Mouse (Mus musculus): ENCODE measurements around the gene Kifap3. TPM values are rescaled to one million over a fixed set of nuclear protein-coding genes. Genes with fewer than 3 reads are reported as not detected.
"Not testable (repeated sequence)": the region's sequence is repeated elsewhere in the genome, so short reads cannot be mapped to it uniquely, and the experiment has no call there.

The Kifap3 gene
- total and polyA plus RNA-seq, 2 experiments from 2014 or later: 157 to 159 TPM

DNA sequence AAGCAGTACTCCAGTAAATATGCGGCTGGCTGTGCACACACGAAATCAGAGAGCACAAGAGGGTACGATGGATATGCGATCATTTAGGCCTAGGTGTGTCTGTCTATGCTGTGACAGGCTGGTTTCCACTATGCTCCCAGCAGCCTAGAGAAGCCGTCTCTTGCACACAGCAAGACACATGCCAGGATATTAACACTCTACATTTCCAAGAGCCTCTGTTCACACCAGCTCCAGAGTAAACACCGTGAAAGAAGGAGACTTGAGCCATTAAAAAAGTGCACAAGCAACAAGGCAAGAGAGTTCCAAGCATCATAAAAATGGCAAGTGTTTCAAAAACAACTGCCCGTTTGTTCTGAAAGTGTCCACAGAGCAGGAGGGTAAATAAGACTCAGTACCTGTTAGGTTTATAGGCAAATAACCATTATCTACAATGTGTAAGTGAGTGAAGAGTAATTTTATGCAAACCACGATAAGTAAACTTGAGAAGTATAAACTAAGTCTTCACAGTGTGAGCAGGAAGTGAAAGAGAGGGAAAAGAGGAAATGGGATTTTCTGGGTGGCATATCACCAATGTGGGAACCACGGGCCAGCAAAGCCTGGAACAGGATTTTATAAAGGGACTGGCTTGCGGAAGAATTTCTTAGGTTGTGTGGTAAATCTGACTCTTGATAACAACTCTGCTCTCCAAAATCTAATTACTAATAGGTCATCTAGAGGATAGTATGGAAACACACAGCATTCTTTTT, 21.7 kb upstream of the Kifap3 start:
- 89% methylated on average over 10 of the region's 10 CpGs for WGBS
- no peaks in the 10 kb centered on the region for H3K36me3 ChIP-seq (ENCODE audit: insufficient read depth, low read length)
- no peaks in the 10 kb centered on the region for H3K9me3 ChIP-seq (ENCODE audit: low read length)
- TF ChIP-seq CTCF (IDR thresholded peaks at IDR 0.05): no peak
- H3K4me2 ChIP-seq (ENCODE audit: low read depth, low read length, poor library complexity, severe bottlenecking): no peak overlapping the region
- H3K4me1 ChIP-seq (ENCODE audit: insufficient read depth, low read length): no peaks in the 10 kb centered on the region
- no peak for ATAC-seq (ENCODE audit: low FRiP score)
- DNase-seq (ENCODE audit: low spot score): no peak
- H3K27me3 ChIP-seq (ENCODE audit: insufficient read depth, low read length): no peaks in the 10 kb centered on the region
- H3K4me3 ChIP-seq (ENCODE audit: low read depth, low read length): no peak overlapping the region
- H3K27ac ChIP-seq (ENCODE audit: low read depth, low read length): no peak overlapping the region
- H3K9ac ChIP-seq (replicated peaks; ENCODE audit: low read length, poor library complexity, severe bottlenecking): no peak overlapping the region

DNA sequence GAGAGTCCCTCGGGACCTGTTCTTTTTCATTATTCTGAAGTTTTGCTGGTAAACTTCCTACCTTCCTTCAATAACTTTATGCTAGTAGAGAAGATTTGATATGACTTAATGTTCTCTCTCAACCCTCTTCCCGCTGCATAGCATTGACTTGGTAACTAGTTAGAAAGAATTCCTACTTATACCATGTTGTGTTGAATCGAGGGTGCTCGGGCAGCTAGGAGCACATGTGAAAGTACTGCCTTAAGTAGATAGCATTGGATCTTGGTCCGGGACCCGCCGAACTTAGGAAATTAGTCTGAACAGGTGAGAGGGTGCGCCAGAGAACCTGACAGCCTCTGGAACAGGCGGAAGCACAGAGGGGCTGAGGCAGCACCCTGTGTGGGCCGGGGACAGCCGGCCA, 4.2 kb downstream of the Kifap3 start:
- not testable (repeated sequence) for H3K27me3 ChIP-seq (ENCODE audit: insufficient read depth, low read length); H3K4me1 ChIP-seq (ENCODE audit: insufficient read depth, low read length); H3K27ac ChIP-seq (ENCODE audit: low read depth, low read length); H3K4me3 ChIP-seq (ENCODE audit: low read depth, low read length); H3K9ac ChIP-seq (replicated peaks; ENCODE audit: low read length, poor library complexity, severe bottlenecking); ATAC-seq (ENCODE audit: low FRiP score); H3K9me3 ChIP-seq (ENCODE audit: low read length); H3K36me3 ChIP-seq (ENCODE audit: insufficient read depth, low read length); DNase-seq (ENCODE audit: low spot score); H3K4me2 ChIP-seq (ENCODE audit: low read depth, low read length, poor library complexity, severe bottlenecking)
- WGBS: 99% methylated on average over 7 of the region's 11 CpGs

DNA sequence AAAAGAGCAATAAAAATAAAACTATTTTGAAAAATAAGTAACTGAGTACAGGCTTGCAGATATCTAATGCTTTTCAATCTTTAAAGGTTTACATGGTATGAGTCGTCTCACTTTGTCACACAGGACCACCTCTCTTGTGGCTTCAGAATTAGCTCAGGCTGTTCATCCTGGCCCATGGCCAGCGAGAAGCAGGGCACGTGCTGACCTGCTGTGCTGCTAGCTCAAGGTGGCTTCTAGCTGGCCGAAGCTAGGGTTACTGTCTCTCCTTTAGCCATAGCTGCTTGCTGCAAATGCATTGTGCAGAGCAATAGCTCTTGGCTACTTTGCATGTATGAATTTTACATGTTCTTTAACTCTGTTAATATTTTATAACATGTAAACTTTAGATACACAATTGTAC, 42.0 kb downstream of the Kifap3 start:
- ATAC-seq (ENCODE audit: low FRiP score) (no peak; the same call in 1 of the 2 replicates), DNase-seq (ENCODE audit: low spot score) (peak; percentile 36)
- no peaks in the 10 kb centered on the region for H3K9me3 ChIP-seq (ENCODE audit: low read length)
- no peaks in the 10 kb centered on the region for H3K36me3 ChIP-seq (ENCODE audit: insufficient read depth, low read length)
- no peak overlapping the region for H3K4me2 ChIP-seq (ENCODE audit: low read depth, low read length, poor library complexity, severe bottlenecking)
- H3K4me3 ChIP-seq (ENCODE audit: low read depth, low read length): no peak overlapping the region
- WGBS: 80% methylated on average over 4 of the region's 4 CpGs
- TF ChIP-seq CTCF (IDR thresholded peaks at IDR 0.05): no peak
- no peak overlapping the region for H3K27ac ChIP-seq (ENCODE audit: low read depth, low read length)
- H3K9ac ChIP-seq (replicated peaks; ENCODE audit: low read length, poor library complexity, severe bottlenecking): no peak overlapping the region
- no peaks in the 10 kb centered on the region for H3K27me3 ChIP-seq (ENCODE audit: insufficient read depth, low read length)
- H3K4me1 ChIP-seq (ENCODE audit: insufficient read depth, low read length): no peaks in the 10 kb centered on the region

DNA sequence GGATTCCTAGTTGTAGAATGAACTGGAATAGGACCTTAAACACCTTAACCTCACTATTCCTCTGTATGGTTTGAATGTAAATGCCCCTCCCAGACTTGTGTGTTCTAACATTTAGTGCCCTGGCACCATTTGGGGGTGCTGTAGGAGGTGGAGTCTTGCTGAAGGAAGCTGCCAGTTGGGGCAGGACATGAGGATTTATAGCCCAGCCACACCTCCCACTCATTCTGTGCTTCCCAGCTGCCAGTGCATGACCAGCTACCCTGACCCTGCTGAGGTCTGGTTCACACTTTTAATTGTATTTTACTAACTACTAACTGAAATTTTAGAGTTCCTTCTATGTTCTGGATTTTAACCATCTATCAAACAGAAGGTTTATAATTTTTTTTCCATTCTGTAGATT, 50.1 kb downstream of the Kifap3 start:
- ATAC-seq (ENCODE audit: low FRiP score): no peak
- no peak for TF ChIP-seq CTCF (IDR thresholded peaks at IDR 0.05)
- no peak overlapping the region for H3K27ac ChIP-seq (ENCODE audit: low read depth, low read length)

DNA sequence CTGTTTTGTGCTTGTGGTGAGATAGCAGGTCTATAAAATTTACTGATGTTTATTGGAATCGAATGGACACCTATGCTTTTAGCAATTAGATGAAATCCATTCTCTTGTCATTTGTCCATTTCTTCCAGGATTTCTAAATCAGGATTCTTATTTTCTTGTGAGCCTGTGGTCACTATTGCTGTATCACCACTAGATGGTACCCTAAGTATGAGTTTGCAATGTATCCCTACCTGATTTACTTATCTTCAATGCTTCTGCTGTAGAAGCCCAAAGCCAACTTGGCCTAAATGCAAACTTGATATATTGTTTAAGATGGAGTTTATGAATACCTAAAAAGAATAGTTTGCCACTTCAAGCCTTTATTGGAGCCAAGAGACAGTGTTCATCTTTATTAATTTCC, 54.7 kb downstream of the Kifap3 start:
- H3K4me1 ChIP-seq (ENCODE audit: insufficient read depth, low read length): no peaks in the 10 kb centered on the region
- no peak overlapping the region for H3K4me3 ChIP-seq (ENCODE audit: low read depth, low read length)
- 77% methylated on average over 1 of the region's 1 CpGs for WGBS
- H3K4me2 ChIP-seq (ENCODE audit: low read depth, low read length, poor library complexity, severe bottlenecking): no peak overlapping the region
- no peaks in the 10 kb centered on the region for H3K27me3 ChIP-seq (ENCODE audit: insufficient read depth, low read length)
- no peak overlapping the region for H3K9ac ChIP-seq (replicated peaks; ENCODE audit: low read length, poor library complexity, severe bottlenecking)
- ATAC-seq (ENCODE audit: low FRiP score) (no peak), DNase-seq (ENCODE audit: low spot score) (peak; percentile 27)
- H3K27ac ChIP-seq (ENCODE audit: low read depth, low read length): no peak overlapping the region
- H3K9me3 ChIP-seq (ENCODE audit: low read length): no peaks in the 10 kb centered on the region
- peak; percentile 79 for TF ChIP-seq CTCF (IDR thresholded peaks at IDR 0.05)
- H3K36me3 ChIP-seq (ENCODE audit: insufficient read depth, low read length): peaks cover 9% of the 10 kb centered on the region; the same call in 1 of the 2 replicates

More for the DNA sequence above, 50.1 kb downstream of the Kifap3 start:
- DNase-seq (ENCODE audit: low spot score): no peak
- Histone ChIP-seq H3K4me1 (ENCODE audit: insufficient read depth, low read length) (no peaks in the 10 kb centered on the region), H3K9ac (replicated peaks; ENCODE audit: low read length, poor library complexity, severe bottlenecking) (no peak overlapping the region), H3K27me3 (ENCODE audit: insufficient read depth, low read length) (no peaks in the 10 kb centered on the region), H3K4me2 (ENCODE audit: low read depth, low read length, poor library complexity, severe bottlenecking) (no peak overlapping the region), H3K9me3 (ENCODE audit: low read length) (no peaks in the 10 kb centered on the region), H3K4me3 (ENCODE audit: low read depth, low read length) (no peak overlapping the region), H3K36me3 (ENCODE audit: insufficient read depth, low read length) (peaks cover 6% of the 10 kb centered on the region; the same call in 1 of the 2 replicates)

DNA sequence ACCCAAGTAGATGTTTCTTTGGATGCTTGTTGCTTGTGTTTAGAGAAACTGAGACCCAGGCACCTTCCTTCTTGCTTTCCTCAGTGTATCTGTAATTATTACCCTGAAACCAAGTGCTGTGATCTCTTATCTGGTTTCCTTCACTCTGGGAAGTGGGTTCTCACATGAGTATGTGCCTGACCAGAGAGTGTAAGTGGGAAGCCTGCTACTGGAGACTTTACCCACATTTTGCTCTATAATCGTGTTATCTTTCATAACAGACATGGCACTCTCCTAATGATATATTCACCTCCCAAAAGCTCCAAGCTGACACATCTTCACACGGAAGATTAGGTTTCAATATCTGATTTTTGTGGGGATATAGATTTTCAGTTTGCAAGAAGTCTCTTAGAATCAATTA, 55.7 kb downstream of the Kifap3 start:
- DNase-seq (ENCODE audit: low spot score) (no peak), ATAC-seq (ENCODE audit: low FRiP score) (no peak)
- Histone ChIP-seq H3K4me1 (ENCODE audit: insufficient read depth, low read length) (no peaks in the 10 kb centered on the region), H3K36me3 (ENCODE audit: insufficient read depth, low read length) (peaks cover 8% of the 10 kb centered on the region; the same call in 1 of the 2 replicates), H3K4me2 (ENCODE audit: low read depth, low read length, poor library complexity, severe bottlenecking) (no peak overlapping the region), H3K27ac (ENCODE audit: low read depth, low read length) (no peak overlapping the region), H3K27me3 (ENCODE audit: insufficient read depth, low read length) (no peaks in the 10 kb centered on the region), H3K9me3 (ENCODE audit: low read length) (no peaks in the 10 kb centered on the region), H3K4me3 (ENCODE audit: low read depth, low read length) (no peak overlapping the region), H3K9ac (replicated peaks; ENCODE audit: low read length, poor library complexity, severe bottlenecking) (no peak overlapping the region)
- WGBS: 88% methylated on average over 2 of the region's 2 CpGs
- no peak for TF ChIP-seq CTCF (IDR thresholded peaks at IDR 0.05)

DNA sequence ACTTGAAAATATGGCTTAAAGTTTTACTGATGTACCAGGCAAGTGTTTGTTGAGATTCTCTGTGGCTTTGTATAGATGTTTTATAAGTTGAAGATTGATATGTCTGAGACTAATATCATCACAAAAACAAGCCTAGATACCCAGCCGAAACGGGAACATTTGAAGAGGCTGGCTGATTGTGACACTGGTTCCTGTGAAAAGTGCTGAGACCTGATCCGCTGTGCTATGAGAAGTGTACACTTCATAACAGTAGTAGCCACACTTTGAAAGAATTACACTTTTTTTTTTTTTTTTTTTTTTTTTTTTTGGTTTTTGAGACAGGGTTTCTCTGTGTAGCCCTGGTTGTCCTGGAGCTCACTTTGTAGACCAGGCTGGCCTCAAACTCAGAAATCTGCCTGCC, 59.1 kb downstream of the Kifap3 start:
- not testable (repeated sequence) for H3K9me3 ChIP-seq (ENCODE audit: low read length); H3K4me1 ChIP-seq (ENCODE audit: insufficient read depth, low read length); H3K9ac ChIP-seq (replicated peaks; ENCODE audit: low read length, poor library complexity, severe bottlenecking); ATAC-seq (ENCODE audit: low FRiP score); H3K4me2 ChIP-seq (ENCODE audit: low read depth, low read length, poor library complexity, severe bottlenecking); H3K27me3 ChIP-seq (ENCODE audit: insufficient read depth, low read length); H3K27ac ChIP-seq (ENCODE audit: low read depth, low read length); H3K4me3 ChIP-seq (ENCODE audit: low read depth, low read length); DNase-seq (ENCODE audit: low spot score); H3K36me3 ChIP-seq (ENCODE audit: insufficient read depth, low read length)
- WGBS: 88% methylated on average over 3 of the region's 3 CpGs

All from midbrain, postnatal 0 days (tissue).